Mouse (Mus musculus) CH12.LX (cell line): ENCODE measurements around the gene Aspg. TPM values are rescaled to one million over a fixed set of nuclear protein-coding genes. Genes with fewer than 3 reads are reported as not detected.
A peak's percentile ranks its signal among the peaks of the same experiment; 100 is the strongest.

Source experiments
- DNase-seq: peaks from one replicate; pipeline ENCODE4 v3.0.0-alpha.2; 2013; ENCODE audit errors: extremely low read depth
- H3K27ac ChIP-seq: 2 replicates; pipeline ENCODE4 v1.5.1; 2012; ENCODE audit warnings: low read depth, mild to moderate bottlenecking, control low read depth, moderate library complexity; ENCODE audit not compliant: insufficient read depth
- H3K27me3 ChIP-seq: replicated peaks from 2 replicates; pipeline ENCODE3; 2012; ENCODE audit warnings: inconsistent platforms
- H3K36me3 ChIP-seq, 2 experiments: replicated peaks in 1 of 2; 2 replicates each; pipeline versions ENCODE3 to v1.6.1; 2012; ENCODE audit warnings: inconsistent platforms in 1 of 2, low read length in 1 of 2, mild to moderate bottlenecking in 1 of 2, mixed read lengths in 1 of 2, moderate library complexity in 1 of 2; ENCODE audit not compliant: control insufficient read depth in 1 of 2, insufficient read depth in 1 of 2
- H3K4me1 ChIP-seq, 2 experiments: 2 replicates each; pipeline ENCODE4 v1.6.1; 2012; ENCODE audit warnings: inconsistent platforms in 1 of 2, moderate library complexity in 1 of 2; ENCODE audit not compliant: insufficient read depth in 2 of 2, control insufficient read depth in 1 of 2
- H3K4me2 ChIP-seq: 2 replicates; pipeline ENCODE4 v1.6.1; 2012; ENCODE audit warnings: low read depth, mild to moderate bottlenecking, control low read depth; ENCODE audit not compliant: poor library complexity, insufficient read depth, severe bottlenecking
- H3K4me3 ChIP-seq, 3 experiments: fragments of 150-350 bp in 1 of 3; sonication (generic) in 1 of 3; replicated peaks in 1 of 3; 2 replicates each; pipeline versions ENCODE3 to v1.5.1; 2011 to 2012; ENCODE audit warnings: low read depth in 2 of 3, low read length in 2 of 3, mild to moderate bottlenecking in 2 of 3, moderate library complexity in 2 of 3, control low read depth in 1 of 3, improper control_type of control experiment in 1 of 3, inconsistent platforms in 1 of 3, mixed read lengths in 1 of 3; ENCODE audit not compliant: poor library complexity in 1 of 3
- H3K79me2 ChIP-seq: replicated peaks from 2 replicates; pipeline ENCODE4 v1.6.1; 2012; ENCODE audit warnings: mild to moderate bottlenecking, moderate library complexity; ENCODE audit not compliant: control insufficient read depth, poor library complexity, insufficient read depth, severe bottlenecking; ENCODE audit errors: extremely low read depth
- H3K9ac ChIP-seq: 2 replicates; pipeline ENCODE4 v1.6.1; 2012; ENCODE audit warnings: low read depth, mild to moderate bottlenecking, control low read depth, moderate library complexity; ENCODE audit not compliant: insufficient read depth
- H3K9me3 ChIP-seq: replicated peaks from 2 replicates; pipeline ENCODE3; 2012; ENCODE audit warnings: low read length, inconsistent platforms, mixed read lengths
- BHLHE40 ChIP-seq: IDR thresholded peaks from 2 replicates; pipeline ENCODE4 v1.6.1; 2011; ENCODE audit warnings: mild to moderate bottlenecking, low read depth, low read length, improper control_type of control experiment
- ELF1 ChIP-seq: IDR thresholded peaks from 2 replicates; pipeline ENCODE4 v1.6.1; 2014; ENCODE audit warnings: low read depth, mild to moderate bottlenecking, inconsistent platforms, low read length, improper control_type of control experiment
- ETS1 ChIP-seq: conservative IDR thresholded peaks from 2 replicates; pipeline ENCODE4 v1.6.1; 2012; ENCODE audit warnings: low read depth, mild to moderate bottlenecking, inconsistent platforms, low read length, improper control_type of control experiment, moderate library complexity
- HCFC1 ChIP-seq: IDR thresholded peaks from 2 replicates; pipeline ENCODE4 v1.6.1; 2012; ENCODE audit warnings: low read depth, mild to moderate bottlenecking, inconsistent platforms, low read length, improper control_type of control experiment
- IRF4 ChIP-seq: IDR thresholded peaks from 2 replicates; pipeline ENCODE4 v1.6.1; 2014; ENCODE audit warnings: low read depth, mild to moderate bottlenecking, inconsistent platforms, low read length, improper control_type of control experiment
- JUND ChIP-seq: conservative IDR thresholded peaks from 2 replicates; pipeline ENCODE4 v1.6.1; 2011; ENCODE audit warnings: low read depth, low read length, improper control_type of control experiment
- MAX ChIP-seq: IDR thresholded peaks from 2 replicates; pipeline ENCODE4 v1.6.1; 2011; ENCODE audit warnings: low read length, improper control_type of control experiment
- MXI1 ChIP-seq: IDR thresholded peaks from 2 replicates; pipeline ENCODE4 v1.6.1; 2011; ENCODE audit warnings: mild to moderate bottlenecking, low read depth, low read length, improper control_type of control experiment
- NRF1 ChIP-seq: IDR thresholded peaks from 2 replicates; pipeline ENCODE4 v1.6.1; 2014; ENCODE audit warnings: low read depth, mild to moderate bottlenecking, inconsistent platforms, low read length, improper control_type of control experiment, moderate library complexity
- RAD21 ChIP-seq: IDR thresholded peaks from 2 replicates; pipeline ENCODE4 v1.6.1; 2011; ENCODE audit warnings: low read depth, mild to moderate bottlenecking, low read length, improper control_type of control experiment, moderate library complexity
- SIN3A ChIP-seq: IDR thresholded peaks from 2 replicates; pipeline ENCODE4 v1.6.1; 2012; ENCODE audit warnings: low read length, improper control_type of control experiment, inconsistent platforms
- TCF12 ChIP-seq: IDR thresholded peaks from 2 replicates; pipeline ENCODE4 v1.6.1; 2014; ENCODE audit warnings: low read depth, mild to moderate bottlenecking, inconsistent platforms, low read length, improper control_type of control experiment
- USF1 ChIP-seq: IDR thresholded peaks from 2 replicates; pipeline ENCODE4 v1.6.1; 2014; ENCODE audit warnings: low read depth, mild to moderate bottlenecking, inconsistent platforms, low read length, improper control_type of control experiment
- ZKSCAN1 ChIP-seq: IDR thresholded peaks from 2 replicates; pipeline ENCODE4 v1.6.1; 2012; ENCODE audit warnings: low read depth, inconsistent platforms, low read length, improper control_type of control experiment, borderline replicate concordance
- ZMIZ1 ChIP-seq: IDR thresholded peaks from 2 replicates; pipeline ENCODE4 v1.6.1; 2012; ENCODE audit warnings: low read depth, mild to moderate bottlenecking, inconsistent platforms, low read length, improper control_type of control experiment
- dilution Hi-C: fragments of 300-500 bp; cut with MboI; formaldehyde crosslinking; loops from 2 replicates; pipeline ENCODE4 v1.14.3; 2020; ENCODE audit warnings: low sequenced_read_pairs; ENCODE audit not compliant: extremely low pct_unique_long_range_greater_than_20kb, extremely low pct_ligation_motif_present
- in situ Hi-C: fragments of 300-500 bp; cut with MboI; formaldehyde crosslinking; loops from 3 replicates; pipeline ENCODE4 v1.14.3; 2019; ENCODE audit warnings: low sequenced_read_pairs, low pct_ligation_motif_present, low pct_unique_long_range_greater_than_20kb, mixed read lengths
- polyA plus RNA-seq: library from polyadenylated mRNA; unstranded; fragments of >175 nt; gene quantifications from 2 replicates; pipeline ENCODE4 v1.2.1, GENCODE M21; 2012; ENCODE audit warnings: low read depth; ENCODE audit not compliant: insufficient read length
- total RNA-seq, 2 experiments: library from RNA; depleted of rRNA; stranded (reverse); fragments of 300-350 nt in 1 of 2; fragments of >200 nt in 1 of 2; gene quantifications; 2 replicates each; pipeline ENCODE4 v1.2.3; 2012 to 2014

Gene Aspg
- total and polyA plus RNA-seq, 3 experiments, result not detected

DNA sequence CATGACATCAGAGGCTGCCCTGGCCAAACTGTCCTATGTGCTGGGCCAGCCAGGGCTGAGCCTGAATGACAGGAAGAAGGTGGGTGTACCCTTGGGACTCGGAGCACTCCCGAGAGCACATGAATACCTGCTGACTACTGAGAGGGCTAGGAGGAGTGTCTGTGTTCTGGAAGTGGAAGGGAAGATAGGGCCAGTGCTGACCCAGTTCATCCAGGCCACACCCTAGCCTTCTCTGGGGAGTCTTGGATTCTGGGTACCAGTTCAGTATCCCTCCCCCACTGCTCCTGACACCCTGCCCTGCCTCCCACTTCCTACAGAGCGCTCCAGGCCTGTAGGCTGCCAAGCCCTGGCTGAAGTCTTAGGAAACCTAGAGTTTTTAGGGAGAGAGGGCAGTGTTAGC, 14.7 kb downstream of the Aspg start:
- in situ Hi-C loops (no loop called here), dilution Hi-C loops (no loop called here)
- TF ChIP-seq SIN3A (no peak), USF1 (no peak), IRF4 (no peak), ELF1 (no peak), ZKSCAN1 (no peak), HCFC1 (no peak), TCF12 (no peak), RAD21 (no peak)
- Histone ChIP-seq H3K9me3 (no peaks in the 10 kb centered on the region), H3K4me2 (no peak overlapping the region), H3K27me3 (peaks cover 85% of the 10 kb centered on the region), H3K4me3 (no peak overlapping the region), H3K9ac (no peak overlapping the region), H3K27ac (no peak overlapping the region), H3K79me2 (no peaks in the 10 kb centered on the region), H3K36me3 (no peaks in the 10 kb centered on the region), H3K4me1 (peaks cover 3 to 10% of the 10 kb centered on the region in 2 experiments; a peak in 1 of 4 replicates)
- no peak for DNase-seq

DNA sequence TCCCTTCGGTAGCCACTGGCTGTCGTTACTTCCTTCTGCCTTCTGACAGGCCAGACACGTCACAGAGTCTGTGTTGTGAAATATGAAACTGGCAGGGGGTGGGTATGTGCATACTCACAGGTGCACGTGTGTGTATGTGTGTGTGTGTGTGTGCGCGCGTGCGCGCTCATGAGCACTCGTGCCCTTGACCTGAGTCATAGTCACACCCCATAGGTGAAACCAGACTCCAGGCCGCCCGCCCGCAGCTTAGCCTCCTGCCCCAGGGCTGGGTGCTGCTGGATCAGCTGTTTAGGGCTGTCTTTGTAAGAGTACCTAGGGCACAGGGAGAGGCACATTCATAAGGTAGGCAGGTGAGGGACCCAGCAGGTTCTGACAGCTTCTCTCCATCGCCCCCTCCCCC, 19.4 kb downstream of the Aspg start:
- Histone ChIP-seq H3K27me3 (peaks cover 73% of the 10 kb centered on the region), H3K36me3 (no peaks in the 10 kb centered on the region), H3K27ac (no peak overlapping the region), H3K79me2 (no peaks in the 10 kb centered on the region), H3K4me3 (no peak overlapping the region), H3K4me2 (no peak overlapping the region), H3K9ac (no peak overlapping the region), H3K9me3 (peaks cover 3% of the 10 kb centered on the region), H3K4me1 (peaks cover 12 to 20% of the 10 kb centered on the region in 2 experiments)
- in situ Hi-C loops, result no loop called here
- TF ChIP-seq SIN3A (peak; percentile 54; the same call in 1 of the 2 replicates), MAX (peak; percentile 51), ETS1 (peak; percentile 44), MXI1 (peak; percentile 52; the same call in 1 of the 2 replicates), BHLHE40 (peak; percentile 97), ZMIZ1 (no peak), JUND (no peak), NRF1 (peak; percentile 50; the same call in 1 of the 2 replicates)
- no peak for DNase-seq
- dilution Hi-C loops, result no loop called here
